Mouse (Mus musculus): Measurements from ENCODE around the gene Crxos.
A peak's percentile ranks its signal among the peaks of the same experiment; 100 is the strongest.
"Not testable (repeated sequence)": the region's sequence is repeated elsewhere in the genome, so short reads cannot be mapped to it uniquely, and the experiment has no call there.

Gene Crxos

GRCm38 (mm10) chr7:15882317-15882716, at the start of gene Crxos:
Gene Crxos, plus strand, starts transcription at chr7:15882617.
- DNase-seq, result no peak

- no peak for DNase-seq
These were observed 42.8 kb upstream of the Crxos start, which contains the start of gene Obox6 for GRCm38 (mm10) chr7:15839578-15839977. Gene Obox6, minus strand, starts transcription at chr7:15839678.

GRCm38 (mm10) chr7:15859657-15860056, 22.8 kb upstream of the Crxos start:
- no peak for DNase-seq

GRCm38 (mm10) chr7:15864104-15864503, 18.3 kb upstream of the Crxos start:
- DNase-seq, result no peak

GRCm38 (mm10) chr7:15879756-15880155, 2.7 kb upstream of the Crxos start, which contains the start of gene Crx:
Gene Crx, minus strand, starts transcription at chr7:15879968.
- no peak for DNase-seq

- no peak for DNase-seq
These were observed 1.0 kb upstream of the Crxos start for GRCm38 (mm10) chr7:15881388-15881787.

GRCm38 (mm10) chr7:15881831-15882230, 586 bp upstream of the Crxos start:
- DNase-seq, result no peak

GRCm38 (mm10) chr7:15884127-15884526, 1.7 kb downstream of the Crxos start:
- DNase-seq, result no peak

GRCm38 (mm10) chr7:15894251-15894650, 11.8 kb downstream of the Crxos start:
- DNase-seq, result no peak

- no peak for DNase-seq
These were observed 19.1 kb downstream of the Crxos start for GRCm38 (mm10) chr7:15901366-15902048.

- no peak for DNase-seq
These were observed 23.4 kb downstream of the Crxos start for GRCm38 (mm10) chr7:15905861-15906260.

GRCm38 (mm10) chr7:15906602-15907001, 24.2 kb downstream of the Crxos start:
- no peak for DNase-seq

GRCm38 (mm10) chr7:15907971-15908590, 25.7 kb downstream of the Crxos start:
- no peak for DNase-seq

GRCm38 (mm10) chr7:15910521-15910920, 28.1 kb downstream of the Crxos start:
- no peak for DNase-seq

- peak; percentile 52 for DNase-seq
These were observed 29.8 kb downstream of the Crxos start for GRCm38 (mm10) chr7:15912183-15912582.

GRCm38 (mm10) chr7:15914252-15914651, 31.8 kb downstream of the Crxos start:
- peak; percentile 26 for DNase-seq

- DNase-seq, result no peak
These were observed 32.3 kb downstream of the Crxos start for GRCm38 (mm10) chr7:15914751-15915150.

- DNase-seq, result not testable (repeated sequence)
These were observed 33.3 kb downstream of the Crxos start for GRCm38 (mm10) chr7:15915695-15916094.

- no peak for DNase-seq
These were observed 33.8 kb downstream of the Crxos start for GRCm38 (mm10) chr7:15916134-15916723.

GRCm38 (mm10) chr7:15916996-15917395, 34.6 kb downstream of the Crxos start:
- DNase-seq, result no peak

- no peak for DNase-seq
These were observed 36.0 kb downstream of the Crxos start for GRCm38 (mm10) chr7:15918371-15918770.

- no peak for DNase-seq
These were observed 37.5 kb downstream of the Crxos start for GRCm38 (mm10) chr7:15919947-15920346.

- DNase-seq, result no peak
These were observed 38.3 kb downstream of the Crxos start for GRCm38 (mm10) chr7:15920645-15921190.

GRCm38 (mm10) chr7:15921796-15922195, 39.4 kb downstream of the Crxos start:
- peak; percentile 44 for DNase-seq

All from cerebellum, adult 8-10 months (tissue).